In genomic region chr15:89150041-89150390, GRCm38 (mm10) we compare ENCODE assay signal across 2 mouse cellular contexts.
TF ChIP-seq lines count a peak whose summit lies in the region.

No protein-coding gene starts in this region.

TF ChIP-seq in CH12.LX, 34 proteins besides CTCF, POLR2A, EP300 and RAD21 (continued from another document):
- peak; percentile 88 for TF ChIP-seq SIN3A (IDR thresholded peaks at IDR 0.05; ENCODE audit: low read length)
- no peak for TF ChIP-seq USF2 (conservative IDR thresholded peaks at IDR 0.05; ENCODE audit: low read depth, low read length)
- no peak for TF ChIP-seq UBTF (IDR thresholded peaks at IDR 0.05; ENCODE audit: low read depth, low read length)
- TF ChIP-seq MAFK (IDR thresholded peaks at IDR 0.05; ENCODE audit: insufficient replicate concordance, low read length), result no peak
- no peak for TF ChIP-seq ZC3H11A (IDR thresholded peaks at IDR 0.05; ENCODE audit: low read depth, low read length)
- no peak for TF ChIP-seq HCFC1 (IDR thresholded peaks at IDR 0.05; ENCODE audit: low read depth, low read length)
- TF ChIP-seq SMC3 (IDR thresholded peaks at IDR 0.05; ENCODE audit: low read depth, low read length), result no peak
- no peak for TF ChIP-seq JUN (IDR thresholded peaks at IDR 0.05; ENCODE audit: insufficient read depth, low read depth, low read length)
- no peak for TF ChIP-seq MAZ (IDR thresholded peaks at IDR 0.05; ENCODE audit: low read depth, low read length)
- TF ChIP-seq NELFE (IDR thresholded peaks at IDR 0.05; ENCODE audit: low read depth, low read length), result no peak
- TF ChIP-seq MYC (IDR thresholded peaks at IDR 0.05; ENCODE audit: low read depth, low read length), result 0 out of 2 replicates have a peak, but pooled peaks have one; percentile 3

TF ChIP-seq in ES-E14, 5 proteins besides CTCF, POLR2A, EP300 and RAD21:
- TF ChIP-seq ZC3H11A (IDR thresholded peaks at IDR 0.05; ENCODE audit: borderline replicate concordance, low read depth, low read length) (no peak), HCFC1 (IDR thresholded peaks at IDR 0.05; ENCODE audit: borderline replicate concordance, insufficient read depth, low read length) (no peak), ZNF384 (IDR thresholded peaks at IDR 0.05; ENCODE audit: low read depth, low read length) (no peak), MAFK (IDR thresholded peaks at IDR 0.05; ENCODE audit: insufficient read depth, low read depth, low read length) (no peak), CHD2 (IDR thresholded peaks at IDR 0.05; ENCODE audit: low read depth, low read length) (no peak)
